Mouse (Mus musculus): Measurements from ENCODE around the gene Rac3. TPM values are rescaled to one million over a fixed set of nuclear protein-coding genes. Genes with fewer than 3 reads are reported as not detected.

Gene Rac3
- polyA plus RNA-seq, 1 experiment from 2014 or later, result 9.9 TPM

DNA sequence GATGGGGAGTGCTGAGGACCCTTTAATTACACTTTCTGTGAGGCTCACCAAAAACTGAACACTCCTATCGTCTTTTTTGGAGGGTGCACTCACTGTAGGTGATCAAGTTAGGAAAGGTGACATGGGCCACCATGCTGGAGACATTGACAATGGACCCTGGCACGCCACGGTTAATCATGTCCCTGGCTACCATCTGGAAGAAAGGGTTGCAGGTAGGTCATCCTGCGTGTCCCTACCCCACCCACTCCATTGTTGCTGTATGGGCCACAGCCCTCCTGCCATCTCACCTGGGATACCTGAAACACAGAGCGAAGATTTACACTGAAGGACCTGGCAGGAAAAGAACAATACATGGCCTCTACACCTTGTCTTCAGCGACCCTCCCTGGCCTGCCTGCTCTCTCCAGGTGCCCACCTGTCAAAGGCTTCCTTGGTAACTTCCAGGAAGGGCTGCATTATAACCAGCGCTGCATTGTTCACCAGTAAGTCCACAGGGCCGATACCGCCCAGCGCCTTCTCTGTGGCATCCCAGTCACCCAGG lies 9.1 kb downstream of the Rac3 start:
- Histone ChIP-seq H3K4me1 (ENCODE audit: control insufficient read depth, insufficient read depth, low read length) (peaks cover 3% of the 10 kb centered on the region; the same call in 1 of the 2 replicates), H3K9ac (ENCODE audit: low read length) (no peak overlapping the region), H3K27me3 (ENCODE audit: control insufficient read depth, insufficient read depth, low read length) (peaks cover 8% of the 10 kb centered on the region; the same call in 1 of the 2 replicates), H3K4me2 (no peak overlapping the region), H3K36me3 (ENCODE audit: control insufficient read depth, insufficient read depth, low read length) (no peaks in the 10 kb centered on the region), H3K9me3 (ENCODE audit: control insufficient read depth, low read length) (no peaks in the 10 kb centered on the region), H3K4me3 (ENCODE audit: low read depth, low read length) (no peak overlapping the region), H3K27ac (ENCODE audit: low read depth, low read length) (no peak overlapping the region)
- DNase-seq (ENCODE audit: low spot score, missing footprints) (peak; percentile 33), ATAC-seq (ENCODE audit: low FRiP score) (no peak)
- WGBS, result 87% methylated on average over 10 of the region's 10 CpGs

DNA sequence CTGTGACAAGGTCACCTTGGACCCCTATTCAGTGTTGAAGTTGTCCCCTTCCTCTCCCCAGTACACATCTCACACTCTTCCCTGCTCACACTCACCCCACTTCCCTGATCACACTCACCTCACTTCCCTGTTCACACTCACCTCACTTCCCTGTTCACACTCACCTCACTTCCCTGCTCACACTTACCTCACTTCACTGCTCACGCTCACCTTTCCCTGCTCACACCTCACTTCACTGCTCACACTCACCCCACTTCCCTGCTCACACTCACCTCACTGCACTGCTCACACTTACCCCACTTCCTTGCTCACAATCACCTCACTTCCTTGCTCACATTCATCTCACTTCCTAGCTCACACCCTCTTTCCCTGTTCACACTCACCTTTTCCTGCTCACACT lies 10.1 kb downstream of the Rac3 start:
- H3K4me1 ChIP-seq (ENCODE audit: control insufficient read depth, insufficient read depth, low read length), result peaks cover 3% of the 10 kb centered on the region; the same call in 1 of the 2 replicates
- no peak overlapping the region for H3K4me2 ChIP-seq
- ATAC-seq (ENCODE audit: low FRiP score) (no peak), DNase-seq (ENCODE audit: low spot score, missing footprints) (no peak)
- H3K9me3 ChIP-seq (ENCODE audit: control insufficient read depth, low read length), result no peaks in the 10 kb centered on the region
- H3K4me3 ChIP-seq (ENCODE audit: low read depth, low read length), result no peak overlapping the region
- WGBS, result 97% methylated on average over 1 of the region's 1 CpGs
- no peaks in the 10 kb centered on the region for H3K36me3 ChIP-seq (ENCODE audit: control insufficient read depth, insufficient read depth, low read length)
- H3K27ac ChIP-seq (ENCODE audit: low read depth, low read length), result no peak overlapping the region
- H3K9ac ChIP-seq (ENCODE audit: low read length), result no peak overlapping the region
- 0 out of 2 replicates have a peak, but pooled peaks cover 2% of the 10 kb centered on the region for H3K27me3 ChIP-seq (ENCODE audit: control insufficient read depth, insufficient read depth, low read length)

DNA sequence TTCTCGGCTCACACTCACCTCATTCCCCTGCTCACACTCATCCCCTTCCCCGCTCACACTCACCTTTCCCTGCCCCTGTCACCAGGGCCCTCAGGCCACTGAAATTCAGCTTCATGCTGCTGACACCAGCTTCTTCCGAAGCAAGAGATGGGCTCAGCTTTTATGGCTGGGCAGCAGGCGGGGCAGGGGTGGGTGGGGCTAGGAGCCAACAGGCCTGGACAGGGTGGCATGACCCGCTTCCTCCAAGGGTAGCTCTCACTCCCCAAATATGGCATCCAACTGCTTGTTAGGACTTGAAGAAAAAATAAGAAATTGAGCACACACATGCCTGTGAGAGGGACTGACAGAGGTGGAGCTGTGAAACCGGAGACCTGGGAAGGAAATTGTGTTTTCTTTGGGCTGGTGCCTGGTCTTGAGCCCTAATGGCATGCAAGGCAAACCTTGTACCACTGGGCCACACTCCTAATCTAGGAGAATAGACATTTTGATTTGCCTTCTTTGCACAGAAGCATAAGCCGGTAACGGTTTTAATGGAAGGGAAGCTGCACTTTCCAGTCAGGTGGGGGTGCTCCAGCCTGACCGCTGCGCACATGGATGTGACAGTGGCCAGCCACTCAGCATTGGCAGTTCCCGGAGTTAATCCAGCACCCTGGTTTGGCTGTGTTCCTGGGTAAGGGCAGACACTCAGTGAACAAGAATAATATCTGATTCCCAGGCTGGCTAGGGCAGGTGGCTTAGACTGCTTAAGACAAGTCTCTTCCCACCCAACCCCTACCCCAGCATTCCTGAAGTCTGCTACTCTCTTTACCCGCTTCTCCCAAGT lies 10.8 kb downstream of the Rac3 start, which contains the start of gene Cbr2:
Gene Cbr2, minus strand, starts transcription at position 257 of the 823 bp plus-strand sequence.
- Histone ChIP-seq H3K4me2 (no peak within 1 kb of the TSS), H3K27ac (ENCODE audit: low read depth, low read length) (no peak within 1 kb of the TSS), H3K4me1 (ENCODE audit: control insufficient read depth, insufficient read depth, low read length) (no peaks in the 10 kb centered on the region), H3K9ac (ENCODE audit: low read length) (no peak within 1 kb of the TSS), H3K9me3 (ENCODE audit: control insufficient read depth, low read length) (no peaks in the 10 kb centered on the region), H3K27me3 (ENCODE audit: control insufficient read depth, insufficient read depth, low read length) (0 out of 2 replicates have a peak, but pooled peaks cover 2% of the 10 kb centered on the region), H3K36me3 (ENCODE audit: control insufficient read depth, insufficient read depth, low read length) (no peaks in the 10 kb centered on the region), H3K4me3 (ENCODE audit: low read depth, low read length) (no peak within 1 kb of the TSS)
- no peak for DNase-seq (ENCODE audit: low spot score, missing footprints)
- 80% methylated on average over 12 of the region's 12 CpGs for WGBS
- no peak for ATAC-seq (ENCODE audit: low FRiP score)

DNA sequence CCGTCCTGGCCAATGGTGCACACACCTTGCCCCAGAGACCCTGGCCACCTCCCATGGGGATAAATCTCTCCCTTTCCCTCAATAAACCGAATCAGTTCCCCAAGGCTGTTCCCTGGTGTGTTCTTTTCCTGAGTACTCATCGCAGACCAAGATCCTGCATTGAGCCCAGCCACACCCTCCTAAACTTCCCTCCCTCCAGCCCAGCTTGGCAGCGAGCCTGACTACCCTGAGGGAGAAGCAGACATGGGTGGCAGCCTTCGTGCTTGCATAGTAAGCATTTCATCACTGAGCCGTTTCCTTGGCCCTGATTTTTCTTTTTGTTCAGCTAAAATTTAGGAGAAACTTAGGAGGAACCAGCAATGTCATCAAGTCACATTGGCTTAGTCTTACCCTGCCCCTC lies 12.3 kb downstream of the Rac3 start:
- Histone ChIP-seq H3K9ac (ENCODE audit: low read length) (no peak overlapping the region), H3K27ac (ENCODE audit: low read depth, low read length) (no peak overlapping the region), H3K4me3 (ENCODE audit: low read depth, low read length) (no peak overlapping the region), H3K36me3 (ENCODE audit: control insufficient read depth, insufficient read depth, low read length) (no peaks in the 10 kb centered on the region), H3K27me3 (ENCODE audit: control insufficient read depth, insufficient read depth, low read length) (0 out of 2 replicates have a peak, but pooled peaks cover 2% of the 10 kb centered on the region), H3K4me1 (ENCODE audit: control insufficient read depth, insufficient read depth, low read length) (no peaks in the 10 kb centered on the region), H3K9me3 (ENCODE audit: control insufficient read depth, low read length) (no peaks in the 10 kb centered on the region), H3K4me2 (no peak overlapping the region)
- DNase-seq (ENCODE audit: low spot score, missing footprints) (no peak), ATAC-seq (ENCODE audit: low FRiP score) (no peak)
- WGBS, result 72% methylated on average over 6 of the region's 6 CpGs

DNA sequence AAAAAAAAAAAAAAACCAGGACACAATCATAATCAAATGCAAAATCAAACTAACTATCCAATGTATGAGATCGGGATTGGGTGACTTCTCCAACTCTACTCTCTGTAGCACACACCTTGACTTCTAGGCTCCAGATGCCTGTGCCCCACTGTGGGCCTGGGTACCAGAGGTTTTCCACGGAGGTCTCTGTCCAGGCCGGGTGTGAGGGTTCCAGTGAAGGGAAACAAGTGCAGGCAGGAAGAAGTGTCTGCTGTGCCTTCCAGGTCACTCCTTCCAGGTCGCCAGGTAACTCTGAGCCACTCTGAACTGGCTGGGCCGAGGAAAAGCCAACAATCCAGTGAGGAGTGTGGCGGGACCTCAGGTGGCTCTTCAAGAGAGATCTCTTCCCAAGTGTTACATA lies 15.2 kb downstream of the Rac3 start:
- no peak overlapping the region for H3K4me3 ChIP-seq (ENCODE audit: low read depth, low read length)
- H3K9me3 ChIP-seq (ENCODE audit: control insufficient read depth, low read length), result no peaks in the 10 kb centered on the region
- WGBS, result 77% methylated on average over 6 of the region's 6 CpGs
- no peak for ATAC-seq (ENCODE audit: low FRiP score)
- no peak for DNase-seq (ENCODE audit: low spot score, missing footprints)
- no peaks in the 10 kb centered on the region for H3K4me1 ChIP-seq (ENCODE audit: control insufficient read depth, insufficient read depth, low read length)
- H3K4me2 ChIP-seq, result no peak overlapping the region
- H3K9ac ChIP-seq (ENCODE audit: low read length), result no peak overlapping the region
- H3K36me3 ChIP-seq (ENCODE audit: control insufficient read depth, insufficient read depth, low read length), result no peaks in the 10 kb centered on the region
- H3K27ac ChIP-seq (ENCODE audit: low read depth, low read length), result no peak overlapping the region
- H3K27me3 ChIP-seq (ENCODE audit: control insufficient read depth, insufficient read depth, low read length), result no peaks in the 10 kb centered on the region

DNA sequence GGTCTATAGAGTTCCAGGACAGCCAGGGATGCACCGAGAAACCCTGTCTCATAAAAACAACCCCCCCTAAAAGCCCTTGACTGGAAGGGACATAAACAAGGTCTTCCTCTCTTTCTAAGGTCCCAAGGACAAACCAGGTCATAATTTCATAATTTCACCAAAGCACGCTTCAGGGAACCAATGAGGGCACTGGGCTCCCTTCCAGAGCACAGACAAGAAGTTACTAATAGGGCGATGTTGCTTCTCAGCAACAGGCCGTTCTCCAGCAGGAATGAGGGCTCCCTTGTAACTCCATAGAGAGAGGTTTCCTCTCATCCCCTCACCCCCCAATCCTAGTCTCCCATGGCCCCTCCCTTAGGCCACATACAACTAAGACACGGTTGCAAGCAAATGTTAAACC lies 19.7 kb downstream of the Rac3 start:
- Histone ChIP-seq H3K9ac (ENCODE audit: low read length) (no peak overlapping the region), H3K4me2 (no peak overlapping the region), H3K9me3 (ENCODE audit: control insufficient read depth, low read length) (no peaks in the 10 kb centered on the region), H3K4me1 (ENCODE audit: control insufficient read depth, insufficient read depth, low read length) (no peaks in the 10 kb centered on the region), H3K27ac (ENCODE audit: low read depth, low read length) (no peak overlapping the region), H3K36me3 (ENCODE audit: control insufficient read depth, insufficient read depth, low read length) (no peaks in the 10 kb centered on the region), H3K4me3 (ENCODE audit: low read depth, low read length) (no peak overlapping the region), H3K27me3 (ENCODE audit: control insufficient read depth, insufficient read depth, low read length) (no peaks in the 10 kb centered on the region)
- WGBS, result 90% methylated on average over 5 of the region's 5 CpGs
- no peak for DNase-seq (ENCODE audit: low spot score, missing footprints)
- no peak for ATAC-seq (ENCODE audit: low FRiP score)

DNA sequence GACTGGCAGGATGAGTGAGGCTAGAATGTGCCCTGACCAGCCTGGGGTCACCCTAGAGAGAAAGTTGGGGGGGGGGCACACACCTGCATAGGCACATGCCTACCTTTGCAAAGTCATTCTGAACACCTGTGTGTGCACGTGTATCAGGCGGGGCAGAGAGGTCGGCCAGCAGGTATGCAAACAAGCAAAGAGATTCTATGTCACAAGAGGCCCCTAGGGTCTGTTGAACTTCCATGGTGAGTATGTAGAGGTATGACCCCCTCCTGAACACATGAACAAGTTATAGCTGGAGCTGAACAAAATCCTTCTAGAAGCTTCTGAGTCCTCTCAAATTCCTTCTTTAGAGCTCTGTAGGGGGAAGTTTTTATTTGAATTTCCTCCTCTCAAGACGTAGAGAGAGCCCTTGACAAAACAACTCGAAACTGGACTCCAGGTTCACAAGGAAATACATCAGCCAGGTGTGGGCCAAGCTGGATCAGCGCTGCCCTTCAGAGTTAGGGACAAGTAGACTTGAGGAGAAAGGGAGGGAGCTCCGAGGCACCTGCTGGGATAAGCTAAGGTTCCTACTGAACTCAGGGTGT lies 22.9 kb downstream of the Rac3 start:
- Histone ChIP-seq H3K27me3 (ENCODE audit: control insufficient read depth, insufficient read depth, low read length) (no peaks in the 10 kb centered on the region), H3K9me3 (ENCODE audit: control insufficient read depth, low read length) (no peaks in the 10 kb centered on the region), H3K4me2 (no peak overlapping the region), H3K4me1 (ENCODE audit: control insufficient read depth, insufficient read depth, low read length) (no peaks in the 10 kb centered on the region), H3K36me3 (ENCODE audit: control insufficient read depth, insufficient read depth, low read length) (no peaks in the 10 kb centered on the region), H3K9ac (ENCODE audit: low read length) (no peak overlapping the region), H3K4me3 (ENCODE audit: low read depth, low read length) (no peak overlapping the region), H3K27ac (ENCODE audit: low read depth, low read length) (no peak overlapping the region)
- 81% methylated on average over 7 of the region's 7 CpGs for WGBS
- ATAC-seq (ENCODE audit: low FRiP score) (no peak), DNase-seq (ENCODE audit: low spot score, missing footprints) (peak; percentile 77)

DNA sequence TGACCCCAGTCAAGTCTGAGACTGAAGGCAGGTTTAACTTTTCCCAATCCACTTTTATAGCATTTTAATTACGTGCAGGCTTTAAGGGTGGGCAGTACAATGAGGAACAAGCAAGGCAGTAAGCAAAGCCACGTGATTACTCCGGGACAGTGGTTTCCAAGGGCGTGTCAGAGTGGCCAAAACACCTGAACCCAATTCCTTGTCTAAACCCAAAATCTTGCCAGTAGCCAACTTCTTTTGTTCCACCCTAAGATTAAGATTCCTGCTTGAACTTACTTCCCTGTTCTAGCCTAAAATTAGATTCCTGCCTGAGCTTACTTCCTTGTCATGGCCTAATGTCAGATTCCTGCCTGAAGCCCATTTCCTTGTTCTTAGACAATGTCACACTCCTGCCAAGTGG lies 26.7 kb downstream of the Rac3 start:
- Histone ChIP-seq H3K36me3 (ENCODE audit: control insufficient read depth, insufficient read depth, low read length) (no peaks in the 10 kb centered on the region), H3K4me2 (no peak overlapping the region), H3K27me3 (ENCODE audit: control insufficient read depth, insufficient read depth, low read length) (no peaks in the 10 kb centered on the region), H3K4me1 (ENCODE audit: control insufficient read depth, insufficient read depth, low read length) (no peaks in the 10 kb centered on the region), H3K27ac (ENCODE audit: low read depth, low read length) (no peak overlapping the region), H3K9me3 (ENCODE audit: control insufficient read depth, low read length) (no peaks in the 10 kb centered on the region), H3K4me3 (ENCODE audit: low read depth, low read length) (no peak overlapping the region), H3K9ac (ENCODE audit: low read length) (no peak overlapping the region)
- no peak for ATAC-seq (ENCODE audit: low FRiP score)
- DNase-seq (ENCODE audit: low spot score, missing footprints), result no peak
- WGBS, result 87% methylated on average over 4 of the region's 4 CpGs

DNA sequence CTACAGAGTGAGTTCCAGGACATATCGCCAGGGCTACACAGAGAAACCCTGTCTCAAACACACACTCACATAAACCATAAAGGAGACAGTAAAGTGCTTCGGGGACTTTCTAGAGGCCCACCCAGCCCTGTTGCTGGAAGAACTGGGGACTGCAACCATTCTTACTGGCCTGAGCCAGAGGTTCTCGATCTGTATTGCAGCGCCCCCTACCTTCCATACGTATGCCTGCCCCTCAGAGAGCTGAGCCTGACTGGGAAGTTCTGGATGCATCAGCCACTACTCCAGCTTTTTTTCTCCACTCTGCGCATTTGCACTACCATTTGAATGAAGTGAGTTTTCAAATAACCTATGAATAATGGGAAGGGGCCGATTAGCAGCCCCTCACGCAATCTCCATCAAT lies 28.2 kb downstream of the Rac3 start:
- no peaks in the 10 kb centered on the region for H3K4me1 ChIP-seq (ENCODE audit: control insufficient read depth, insufficient read depth, low read length)
- no peak overlapping the region for H3K9ac ChIP-seq (ENCODE audit: low read length)
- H3K36me3 ChIP-seq (ENCODE audit: control insufficient read depth, insufficient read depth, low read length), result no peaks in the 10 kb centered on the region
- H3K27me3 ChIP-seq (ENCODE audit: control insufficient read depth, insufficient read depth, low read length), result no peaks in the 10 kb centered on the region
- H3K4me2 ChIP-seq, result no peak overlapping the region
- no peak overlapping the region for H3K4me3 ChIP-seq (ENCODE audit: low read depth, low read length)
- H3K27ac ChIP-seq (ENCODE audit: low read depth, low read length), result no peak overlapping the region
- DNase-seq (ENCODE audit: low spot score, missing footprints), result no peak
- no peak for ATAC-seq (ENCODE audit: low FRiP score)
- no peaks in the 10 kb centered on the region for H3K9me3 ChIP-seq (ENCODE audit: control insufficient read depth, low read length)
- WGBS, result 64% methylated on average over 8 of the region's 8 CpGs
